ENCODE assay signal across 21 mouse cellular contexts in genomic region chr11:82837192-82837591, GRCm38 (mm10). TPM values are rescaled to one million over a fixed set of nuclear protein-coding genes. Genes with fewer than 3 reads are reported as not detected.
A peak's percentile ranks its signal among the peaks of the same experiment; 100 is the strongest.
DNase-seq lines count a peak whose midpoint lies in the region; ATAC-seq and TF ChIP-seq lines count a peak whose summit lies in the region.
"Had no signal": no experiment of that assay in that cellular context is flagged by ENCODE, and none has a peak within 500 bp of the region (broad histone marks: within the 10 kb centered on the region; RNA-seq: fewer than 3 reads in every experiment).

No protein-coding gene starts in this region.

- no peaks in the 10 kb centered on the region for H3K9me3 ChIP-seq in forebrain, embryonic 13.5 days (replicated peaks)
- H3K9me3 ChIP-seq in forebrain, postnatal 0 days (ENCODE audit: low read length): no peaks in the 10 kb centered on the region
- no peaks in the 10 kb centered on the region for H3K9me3 ChIP-seq in kidney, postnatal 0 days (replicated peaks; ENCODE audit: low read length)
- no peaks in the 10 kb centered on the region for H3K9me3 ChIP-seq in neural tube, embryonic 13.5 days
- H3K9me3 ChIP-seq in limb, embryonic 12.5 days: no peaks in the 10 kb centered on the region
- H3K9me3 ChIP-seq: heart, embryonic 13.5 days; limb, embryonic 13.5 days had no signal

- peaks cover 39% of the 10 kb centered on the region for H3K4me1 ChIP-seq in forebrain, embryonic 13.5 days
- no peaks in the 10 kb centered on the region for H3K4me1 ChIP-seq in forebrain, postnatal 0 days (ENCODE audit: insufficient read depth)
- H3K4me1 ChIP-seq in kidney, postnatal 0 days (replicated peaks; ENCODE audit: insufficient read depth, low read length): 0 out of 2 replicates have a peak, but pooled peaks cover 7% of the 10 kb centered on the region
- H3K4me1 ChIP-seq in neural tube, embryonic 13.5 days (replicated peaks): peaks cover 40% of the 10 kb centered on the region
- peaks cover 39% of the 10 kb centered on the region for H3K4me1 ChIP-seq in limb, embryonic 12.5 days (replicated peaks)

- DNase-seq in forebrain, postnatal 0 days: no peak
- DNase-seq in kidney, postnatal 0 days (ENCODE audit: low spot score): no peak
- no peak for DNase-seq in kidney, adult 8-10 months
- DNase-seq in neural tube, embryonic 10.5 days (ENCODE audit: extremely low spot score, low spot score): no peak
- DNase-seq in adrenal gland, adult 8-10 months: no peak
- DNase-seq: cerebellum, adult 9-11 months; embryo, embryonic 11 days; gastrocnemius, postnatal 36 days; kidney, adult 2 months; lung, adult 18-20 months; lung, postnatal 36 days; midbrain, embryonic 14.5 days; spleen, adult 18-20 months had no signal

- WGBS in forebrain, embryonic 13.5 days: 17% methylated on average over 7 of the region's 7 CpGs
- WGBS in forebrain, postnatal 0 days: 26% methylated on average over 7 of the region's 7 CpGs
- 31% methylated on average over 7 of the region's 7 CpGs for WGBS in kidney, postnatal 0 days
- WGBS in neural tube, embryonic 13.5 days: 18% methylated on average over 7 of the region's 7 CpGs
- 33% methylated on average over 7 of the region's 7 CpGs for WGBS in limb, embryonic 12.5 days

- H3K36me3 ChIP-seq in forebrain, embryonic 13.5 days (ENCODE audit: poor library complexity, severe bottlenecking): no peaks in the 10 kb centered on the region
- no peaks in the 10 kb centered on the region for H3K36me3 ChIP-seq in forebrain, postnatal 0 days (ENCODE audit: insufficient read depth)
- no peaks in the 10 kb centered on the region for H3K36me3 ChIP-seq in kidney, postnatal 0 days (ENCODE audit: insufficient read depth, low read length)
- no peaks in the 10 kb centered on the region for H3K36me3 ChIP-seq in neural tube, embryonic 13.5 days
- H3K36me3 ChIP-seq in limb, embryonic 12.5 days: no peaks in the 10 kb centered on the region
- H3K36me3 ChIP-seq: heart, embryonic 13.5 days; limb, embryonic 13.5 days had no signal

- no peak overlapping the region for H3K4me2 ChIP-seq in forebrain, embryonic 13.5 days
- no peak overlapping the region for H3K4me2 ChIP-seq in forebrain, postnatal 0 days (ENCODE audit: low read depth)
- H3K4me2 ChIP-seq in kidney, postnatal 0 days (ENCODE audit: low read length): no peak overlapping the region
- no peak overlapping the region for H3K4me2 ChIP-seq in neural tube, embryonic 13.5 days
- no peak overlapping the region for H3K4me2 ChIP-seq in limb, embryonic 12.5 days
- H3K4me2 ChIP-seq: heart, embryonic 13.5 days; limb, embryonic 13.5 days had no signal

- no peak overlapping the region for H3K4me3 ChIP-seq in forebrain, embryonic 13.5 days
- no peak overlapping the region for H3K4me3 ChIP-seq in forebrain, postnatal 0 days (ENCODE audit: low read depth, low read length)
- H3K4me3 ChIP-seq in kidney, postnatal 0 days (replicated peaks; ENCODE audit: low read depth, low read length): no peak overlapping the region
- no peak overlapping the region for H3K4me3 ChIP-seq in neural tube, embryonic 13.5 days
- no peak overlapping the region for H3K4me3 ChIP-seq in limb, embryonic 12.5 days (replicated peaks)
- H3K4me3 ChIP-seq: heart, embryonic 13.5 days; left cerebral cortex, adult 2 months; limb, embryonic 13.5 days had no signal

- 0 out of 2 replicates have a peak overlapping the region, but pooled peaks have one; percentile 31 for H3K27ac ChIP-seq in forebrain, embryonic 13.5 days
- H3K27ac ChIP-seq in forebrain, postnatal 0 days (ENCODE audit: low read depth, low read length): no peak overlapping the region
- H3K27ac ChIP-seq in kidney, postnatal 0 days: peak overlapping the region; percentile 50; the same call in 1 of the 2 replicates
- H3K27ac ChIP-seq in neural tube, embryonic 13.5 days (replicated peaks): peak overlapping the region; percentile 11; the same call in 1 of the 2 replicates
- 0 out of 2 replicates have a peak overlapping the region, but pooled peaks have one; percentile 80 for H3K27ac ChIP-seq in limb, embryonic 12.5 days
- H3K27ac ChIP-seq: heart, embryonic 13.5 days; left cerebral cortex, adult 2 months had no signal

- no peaks in the 10 kb centered on the region for H3K27me3 ChIP-seq in forebrain, embryonic 13.5 days
- H3K27me3 ChIP-seq in forebrain, postnatal 0 days (ENCODE audit: insufficient read depth, low read length): no peaks in the 10 kb centered on the region
- no peaks in the 10 kb centered on the region for H3K27me3 ChIP-seq in kidney, postnatal 0 days (ENCODE audit: insufficient read depth, low read length)
- H3K27me3 ChIP-seq in neural tube, embryonic 13.5 days: no peaks in the 10 kb centered on the region
- H3K27me3 ChIP-seq in limb, embryonic 12.5 days: no peaks in the 10 kb centered on the region
- H3K27me3 ChIP-seq: heart, embryonic 13.5 days; limb, embryonic 13.5 days had no signal

- no peak for ATAC-seq in forebrain, embryonic 13.5 days
- ATAC-seq in forebrain, postnatal 0 days: no peak
- ATAC-seq in kidney, postnatal 0 days (replicated peaks; ENCODE audit: low FRiP score, low read depth): peak; percentile 43; the same call in 1 of the 2 replicates
- ATAC-seq in neural tube, embryonic 13.5 days (ENCODE audit: low read depth): no peak
- ATAC-seq in limb, embryonic 12.5 days (ENCODE audit: insufficient number of reproducible peaks, insufficient read depth, low FRiP score, low TSS enrichment, low read depth): no peak

- TF ChIP-seq CTCF in forebrain, postnatal 0 days (IDR thresholded peaks at IDR 0.05; ENCODE audit: low read depth): no peak
- TF ChIP-seq CTCF in kidney, postnatal 0 days (IDR thresholded peaks at IDR 0.05; ENCODE audit: low read depth): no peak

- no peak overlapping the region for H3K9ac ChIP-seq in forebrain, embryonic 13.5 days
- H3K9ac ChIP-seq in forebrain, postnatal 0 days: no peak overlapping the region
- no peak overlapping the region for H3K9ac ChIP-seq in kidney, postnatal 0 days (ENCODE audit: low read depth, low read length)
- no peak overlapping the region for H3K9ac ChIP-seq in neural tube, embryonic 13.5 days
- H3K9ac ChIP-seq in limb, embryonic 12.5 days (replicated peaks): no peak overlapping the region
- H3K9ac ChIP-seq: heart, embryonic 13.5 days; limb, embryonic 13.5 days had no signal

RNA-seq across cellular contexts. Expression of gene Rffl, which starts 33.8 kb away (rescaled TPM):
- polyA plus RNA-seq in forebrain, embryonic 13.5 days (2015; fragmentation: Nextera tagmentation; extraction: Ambion mirVana): 14.4 and 15.1 TPM in 2 replicates
- total RNA-seq in forebrain, postnatal 0 days (2014; rRNA removed): 4.3 and 6.0 TPM in 2 replicates
- 2.3 and 2.8 TPM in 2 replicates for polyA plus RNA-seq in forebrain, postnatal 0 days (2015; fragmentation: Nextera tagmentation; extraction: Ambion mirVana)
- 21.7 and 23.3 TPM in 2 replicates for polyA plus RNA-seq in kidney, postnatal 0 days (2015; fragmentation: Nextera tagmentation; extraction: Ambion mirVana)
- polyA plus RNA-seq in neural tube, embryonic 13.5 days (2015; fragmentation: Nextera tagmentation; extraction: Ambion mirVana): 4.8 and 6.3 TPM in 2 replicates
- polyA plus RNA-seq in limb, embryonic 12.5 days (2016; fragmentation: Nextera tagmentation; extraction: Ambion mirVana): 18.8 and 19.5 TPM in 2 replicates
- total RNA-seq in adrenal gland, adult 8-10 months (2022): 10 to 100 TPM in 2 of 4 experiments, 1 to 10 TPM in 2; 9.0 to 12.4 (median 10.5) TPM

RNA-seq across cellular contexts. Expression of gene Rad51d, which starts 53.2 kb away (rescaled TPM):
- polyA plus RNA-seq in forebrain, embryonic 13.5 days (2015; fragmentation: Nextera tagmentation; extraction: Ambion mirVana): 10.9 and 12.8 TPM in 2 replicates
- total RNA-seq in forebrain, postnatal 0 days (2014; rRNA removed): 8.6 and 9.5 TPM in 2 replicates
- polyA plus RNA-seq in forebrain, postnatal 0 days (2015; fragmentation: Nextera tagmentation; extraction: Ambion mirVana): 13.4 and 14.0 TPM in 2 replicates
- polyA plus RNA-seq in kidney, postnatal 0 days (2015; fragmentation: Nextera tagmentation; extraction: Ambion mirVana): 10.6 and 11.7 TPM in 2 replicates
- polyA plus RNA-seq in neural tube, embryonic 13.5 days (2015; fragmentation: Nextera tagmentation; extraction: Ambion mirVana): 11.8 and 12.4 TPM in 2 replicates
- polyA plus RNA-seq in limb, embryonic 12.5 days (2016; fragmentation: Nextera tagmentation; extraction: Ambion mirVana): 10.3 and 11.8 TPM in 2 replicates
- total RNA-seq in adrenal gland, adult 8-10 months (2022): 10 to 100 TPM; 13.4 to 20.9 (median 18.1) TPM

RNA-seq across cellular contexts. Expression of gene Fndc8, which starts 54.7 kb away (rescaled TPM):
- 0.22 and 0.42 TPM in 2 replicates for polyA plus RNA-seq in forebrain, embryonic 13.5 days (2015; fragmentation: Nextera tagmentation; extraction: Ambion mirVana)
- total RNA-seq in forebrain, postnatal 0 days (2014; rRNA removed): not detected in 2 replicates
- polyA plus RNA-seq in forebrain, postnatal 0 days (2015; fragmentation: Nextera tagmentation; extraction: Ambion mirVana): 0.06 and 0.29 TPM in 2 replicates
- 0.55 and 0.60 TPM in 2 replicates for polyA plus RNA-seq in kidney, postnatal 0 days (2015; fragmentation: Nextera tagmentation; extraction: Ambion mirVana)
- 0.63 and 0.94 TPM in 2 replicates for polyA plus RNA-seq in neural tube, embryonic 13.5 days (2015; fragmentation: Nextera tagmentation; extraction: Ambion mirVana)
- polyA plus RNA-seq in limb, embryonic 12.5 days (2016; fragmentation: Nextera tagmentation; extraction: Ambion mirVana): 0.32 and 0.49 TPM in 2 replicates
- total RNA-seq in adrenal gland, adult 8-10 months (2022): under 1 TPM in 3 of 4 experiments, not detected in 1; 0.14 to 0.43 (median 0.35) TPM
- total RNA-seq: gastrocnemius, postnatal 36 days; hematopoietic stem cell, adult 5-6 weeks; layer of hippocampus, adult 8-10 months; left cerebral cortex, adult 2 months had no signal

RNA-seq across cellular contexts. Expression of gene Lig3, which starts 56.3 kb away (rescaled TPM):
- 31.4 and 35.9 TPM in 2 replicates for polyA plus RNA-seq in forebrain, embryonic 13.5 days (2015; fragmentation: Nextera tagmentation; extraction: Ambion mirVana)
- 41.2 and 53.6 TPM in 2 replicates for total RNA-seq in forebrain, postnatal 0 days (2014; rRNA removed)
- 13.4 and 18.3 TPM in 2 replicates for polyA plus RNA-seq in forebrain, postnatal 0 days (2015; fragmentation: Nextera tagmentation; extraction: Ambion mirVana)
- 23.0 and 23.9 TPM in 2 replicates for polyA plus RNA-seq in kidney, postnatal 0 days (2015; fragmentation: Nextera tagmentation; extraction: Ambion mirVana)
- polyA plus RNA-seq in neural tube, embryonic 13.5 days (2015; fragmentation: Nextera tagmentation; extraction: Ambion mirVana): 24.8 and 25.9 TPM in 2 replicates
- polyA plus RNA-seq in limb, embryonic 12.5 days (2016; fragmentation: Nextera tagmentation; extraction: Ambion mirVana): 48.3 and 48.6 TPM in 2 replicates
- total RNA-seq in adrenal gland, adult 8-10 months (2022): 10 to 100 TPM; 22.5 to 34.6 (median 23.4) TPM
